Mouse (Mus musculus) urinary bladder, adult 18-20 months (tissue): ENCODE measurements at regions not wholly inside any gene's neighbourhood (a gene's known extent, or its start where the extent isn't known, plus 50 kb on each side); places are given as distances from the start of the nearest gene placed in this dataset.

Source experiments
- DNase-seq, 2 experiments: peaks; one replicate each; pipeline ENCODE4 v3.0.0; 2022; ENCODE audit warnings: low spot score in 2 of 2, mixed read lengths in 2 of 2

- DNase-seq: no peak
Observed at GRCm38 (mm10) chr2:169037519-169037918, 82.1 kb upstream of the Zfp64 start.

- no peak for DNase-seq
Observed at GRCm38 (mm10) chr2:169035315-169035714, 79.9 kb upstream of the Zfp64 start.

DNA sequence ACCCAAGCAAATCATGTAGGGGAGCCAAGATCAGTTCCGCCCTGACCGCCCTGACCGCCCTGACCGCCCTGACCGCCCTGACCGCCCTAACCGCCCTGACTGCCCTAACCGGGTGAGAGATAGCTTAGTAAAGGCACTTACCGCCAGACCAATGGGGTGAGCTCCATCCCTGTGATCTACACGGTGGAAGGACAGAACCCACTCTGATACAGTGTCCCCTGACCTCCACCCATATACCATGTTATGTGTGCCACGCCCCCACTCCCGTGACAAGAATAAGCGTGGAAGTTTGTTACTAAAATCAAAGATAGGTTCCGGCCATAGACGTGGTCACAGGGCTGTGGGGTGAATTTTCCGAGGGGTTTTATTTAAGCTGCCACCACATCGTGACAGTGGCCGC, 78.6 kb upstream of the Zfp64 start:
- peak; percentile 5 to 16 for DNase-seq

DNA sequence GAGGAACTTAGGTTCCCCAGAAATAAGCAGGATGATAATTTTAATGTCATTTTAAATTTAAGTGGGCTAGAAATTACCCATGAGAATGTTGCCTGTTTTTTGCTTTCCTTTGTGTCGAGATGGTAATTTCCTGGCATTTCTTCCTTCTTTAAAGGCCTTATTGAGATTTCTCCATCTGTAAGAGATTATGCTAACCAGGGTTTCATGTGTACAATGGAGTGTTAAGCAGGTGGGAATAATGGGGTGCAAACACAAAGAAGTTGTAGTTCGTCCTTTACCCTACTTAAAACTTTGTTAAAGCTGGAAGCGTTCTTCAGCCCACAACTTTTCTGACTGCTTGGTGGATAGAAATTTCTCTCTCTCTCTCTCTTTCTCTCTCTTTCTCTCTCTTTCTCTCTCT, 77.8 kb upstream of the Zfp64 start:
- no peak for DNase-seq

DNA sequence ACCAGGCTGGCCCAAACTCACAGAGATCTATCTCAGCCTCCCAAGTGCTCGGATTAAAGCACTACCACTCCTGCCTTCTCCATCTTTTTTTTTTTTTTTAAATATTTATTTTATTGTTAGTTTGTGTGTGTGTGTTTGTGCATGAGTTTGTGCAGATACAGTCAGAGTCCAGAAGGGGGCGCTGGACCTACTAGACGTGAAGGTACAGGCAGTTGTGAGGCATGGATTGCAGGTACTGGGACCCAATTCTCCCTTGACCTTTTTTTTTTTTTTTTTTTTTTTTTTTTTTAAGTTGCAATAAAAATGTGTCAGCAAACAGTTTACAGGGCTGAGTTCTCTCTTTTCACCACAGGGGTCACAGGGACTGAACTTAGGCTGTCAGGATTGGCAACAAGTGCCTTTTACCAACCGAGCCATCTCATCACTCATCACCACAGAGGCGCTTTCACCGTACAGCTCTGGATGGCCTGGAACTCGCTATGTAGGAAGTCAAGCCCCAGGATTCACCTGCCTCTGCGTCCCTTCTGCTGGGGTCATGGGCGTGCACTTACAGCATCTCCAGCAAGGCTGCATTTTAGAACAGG, 73.2 kb upstream of the Zfp64 start:
- no peak for DNase-seq

- DNase-seq: no peak
Observed at GRCm38 (mm10) chr2:169019037-169019436, 63.6 kb upstream of the Zfp64 start.

DNA sequence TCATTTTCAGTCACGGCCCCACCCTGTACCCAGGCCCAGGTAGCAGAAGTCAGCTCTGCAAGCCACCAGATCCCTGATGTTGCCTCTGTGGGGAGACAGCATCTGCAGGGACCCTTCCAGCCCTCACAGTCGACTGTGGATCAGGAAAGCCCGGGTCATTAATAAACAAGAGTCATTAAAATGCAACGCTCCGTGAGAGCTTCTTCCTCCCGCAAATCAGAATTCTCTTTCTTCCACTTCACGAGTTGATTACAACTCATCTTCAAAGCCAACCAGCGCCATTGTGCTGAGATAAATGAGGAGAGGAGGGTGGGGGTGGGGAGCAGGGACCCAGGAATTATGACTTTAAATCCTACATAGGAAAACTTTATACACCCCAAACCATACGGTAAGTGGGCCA, 54.9 kb upstream of the Zfp64 start:
- DNase-seq: no peak

DNA sequence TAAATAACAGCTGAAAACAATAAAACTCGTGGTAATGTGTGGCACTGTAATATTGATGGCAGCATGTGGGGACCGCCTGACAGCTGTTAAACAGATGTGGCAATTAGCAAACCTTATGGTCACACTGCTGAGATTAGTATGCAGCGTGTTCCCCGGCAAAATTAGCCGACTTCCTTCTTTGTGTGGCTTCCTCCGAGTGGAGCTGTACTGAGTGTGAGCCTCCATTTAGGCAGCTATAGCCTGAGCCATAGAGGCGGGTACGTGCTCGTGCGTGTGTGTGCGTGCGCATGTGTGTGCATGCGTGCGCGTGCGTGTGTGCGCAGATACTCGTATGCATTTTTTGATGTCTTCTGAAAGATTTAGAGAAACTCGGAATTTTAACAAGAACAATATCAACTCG, 53.4 kb upstream of the Zfp64 start:
- DNase-seq: no peak

DNA sequence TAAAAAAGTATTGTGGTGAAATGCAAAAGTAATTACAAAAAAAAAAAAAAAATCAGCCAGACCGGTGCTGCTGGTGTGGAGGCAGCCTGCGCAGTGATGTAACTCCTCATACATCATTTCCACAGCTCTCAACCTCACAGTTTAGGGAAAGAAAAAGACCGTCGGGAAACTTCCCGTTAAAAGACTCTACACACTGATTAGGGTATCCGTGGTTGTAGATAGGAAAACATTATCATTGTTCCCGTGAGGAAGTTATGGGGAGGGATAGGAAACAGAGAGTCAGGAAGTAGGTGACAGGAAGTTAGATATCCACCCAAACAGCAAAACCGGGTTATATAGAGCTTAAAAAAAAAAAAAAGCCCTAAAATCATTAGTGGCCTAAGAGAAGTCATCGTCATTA, 52.9 kb upstream of the Zfp64 start:
- DNase-seq: no peak

DNA sequence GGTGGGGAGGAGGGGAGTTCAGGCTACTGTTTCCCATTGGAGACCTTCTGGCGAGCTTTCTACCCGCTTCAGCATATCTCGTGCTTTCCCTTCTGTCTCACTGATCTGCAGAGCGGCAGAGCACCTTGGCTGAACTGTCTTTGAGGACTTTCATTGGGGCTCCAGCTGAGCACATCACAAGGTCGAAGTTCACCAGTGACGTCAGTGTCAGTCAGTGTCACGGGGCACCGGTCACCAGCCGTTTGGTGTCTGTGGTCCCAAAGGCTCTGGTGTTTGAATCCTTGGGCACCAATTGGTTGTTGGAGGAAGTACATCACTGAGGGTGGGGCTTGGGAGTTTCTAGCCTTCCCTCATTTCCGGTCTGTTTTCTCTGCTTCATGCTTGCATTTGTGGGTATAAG, 51.2 kb upstream of the Zfp64 start:
- DNase-seq: no peak

DNA sequence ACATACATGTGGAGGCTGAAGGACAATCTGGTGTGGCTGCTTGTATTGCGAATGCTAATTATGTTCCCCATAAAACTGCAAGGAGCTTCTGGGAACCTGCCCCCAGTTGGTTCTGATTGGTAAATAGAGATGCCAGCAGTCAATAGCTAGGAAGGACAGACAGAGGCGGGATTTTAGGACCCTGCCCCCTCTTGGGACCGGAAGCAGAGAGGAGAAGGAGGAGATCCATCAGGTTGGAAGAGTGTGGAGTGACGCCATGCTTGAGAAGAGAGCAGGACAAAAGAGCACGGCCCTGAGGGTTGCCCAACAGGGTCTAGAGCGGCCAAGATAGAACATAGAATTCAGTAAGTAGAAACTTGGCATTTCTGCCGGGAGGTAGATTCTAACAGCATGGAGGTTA, 50.4 kb upstream of the Zfp64 start:
- DNase-seq: no peak
